Mouse (Mus musculus) brain, adult 2 months (tissue): ENCODE data around the gene Slc19a1.
A peak's percentile ranks its signal among the peaks of the same experiment; 100 is the strongest.

Experiments used
- DNase-seq: peaks from one replicate; pipeline ENCODE4 v3.0.0; 2011; ENCODE audit warnings: low read depth, low spot score

The Slc19a1 gene

GRCm38 (mm10) chr10:77031768-77032375, at the start of gene Slc19a1:
Gene Slc19a1 (plus strand): TSS chr10:77032241.
- DNase-seq, result peak; percentile 17

- DNase-seq, result peak; percentile 52
Observed at GRCm38 (mm10) chr10:76988586-76988985, 43.5 kb upstream of the Slc19a1 start.

DNA sequence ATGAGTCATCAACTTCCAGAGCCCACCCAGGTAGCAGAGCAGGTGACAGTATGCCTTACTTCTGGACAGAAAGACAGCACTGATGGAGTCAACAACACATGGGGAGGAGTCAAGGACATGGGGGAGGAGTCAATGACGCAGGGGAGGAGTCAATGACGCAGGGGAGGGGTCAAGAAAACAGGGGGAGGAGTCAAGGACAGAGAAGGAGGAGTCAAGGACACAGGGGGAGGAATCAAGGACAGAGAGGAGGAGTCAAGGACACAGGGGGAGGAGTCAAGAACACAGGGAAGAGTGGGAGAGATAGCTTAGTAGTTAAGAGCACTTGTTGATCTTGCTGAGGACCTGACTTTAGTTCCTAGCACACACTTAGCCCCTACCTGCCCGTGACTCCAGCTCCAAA, 39.6 kb upstream of the Slc19a1 start:
- DNase-seq, result no peak

- peak; percentile 53 for DNase-seq
Observed at GRCm38 (mm10) chr10:76997759-76998513, 34.1 kb upstream of the Slc19a1 start.

DNA sequence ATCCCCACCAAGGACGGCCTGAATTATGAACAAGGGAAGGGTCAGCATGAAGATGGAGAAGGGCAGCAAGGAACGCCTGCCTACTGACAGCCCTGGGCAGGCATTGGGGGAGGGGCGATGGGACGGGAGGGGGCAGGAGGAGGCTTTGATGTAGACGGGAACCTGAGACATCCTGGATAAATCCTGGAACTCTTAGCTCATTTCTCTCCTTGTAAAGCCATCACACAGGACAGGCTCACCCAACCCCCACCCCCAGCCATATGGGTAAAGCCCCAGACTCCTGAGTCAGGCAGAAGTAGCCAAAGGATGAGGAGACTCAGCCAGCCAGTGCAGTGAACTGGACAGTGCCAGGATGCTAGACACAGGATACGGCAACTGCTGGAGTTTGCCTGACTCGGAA, 27.1 kb upstream of the Slc19a1 start:
- DNase-seq, result no peak

DNA sequence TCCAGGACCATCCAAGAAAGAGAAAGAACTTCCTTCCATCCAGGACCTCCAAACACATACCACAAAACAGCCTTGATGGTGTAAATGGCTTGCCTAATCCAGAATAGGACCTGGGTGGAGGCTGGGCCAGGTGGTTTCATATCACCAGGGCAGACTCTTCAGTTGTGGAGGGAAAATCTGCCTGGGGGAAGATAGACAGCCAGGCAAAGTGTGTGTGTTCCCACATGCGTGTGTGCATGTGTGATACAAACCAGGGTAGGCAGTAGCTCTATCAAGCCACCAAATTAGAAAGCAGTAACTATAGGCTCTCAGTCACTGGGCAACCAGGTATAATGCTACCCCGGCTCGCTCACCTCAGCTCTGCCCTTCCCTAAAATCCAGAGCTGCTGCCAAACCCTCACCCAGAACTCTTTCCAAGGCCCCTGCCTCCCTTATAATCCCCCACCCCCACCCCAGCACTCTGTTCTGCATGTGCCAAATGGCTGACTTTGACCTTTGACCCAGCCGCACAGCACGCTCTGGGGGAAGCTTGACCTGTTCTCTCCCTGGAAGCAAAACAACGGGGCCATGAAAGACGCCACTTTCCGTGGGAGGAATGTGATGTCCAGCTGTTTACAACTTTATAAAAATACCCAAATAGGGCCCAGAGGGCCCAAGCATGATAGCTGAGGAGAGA, 24.5 kb upstream of the Slc19a1 start:
- DNase-seq, result no peak

DNA sequence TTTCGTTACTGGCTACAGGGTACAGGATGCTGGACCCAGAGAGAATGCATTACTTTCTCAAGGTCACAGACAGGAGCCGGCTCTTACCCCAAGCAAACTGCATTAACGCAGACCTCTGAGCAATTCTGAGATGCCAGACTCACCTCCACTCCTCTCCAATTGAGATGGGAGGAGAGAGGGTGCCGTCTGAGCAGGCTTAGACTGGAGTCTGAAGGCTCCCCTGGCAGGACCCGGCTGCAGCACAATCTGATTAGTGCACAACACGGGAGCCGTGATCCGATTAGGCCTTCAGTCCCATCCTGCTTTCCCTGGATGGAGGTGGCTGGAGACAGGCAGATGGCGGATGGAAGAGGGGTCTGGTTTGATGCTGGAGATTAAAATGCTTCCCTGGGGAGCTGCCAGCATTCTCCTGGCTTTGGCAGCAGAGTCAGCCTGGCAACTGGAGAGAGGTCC, 23.9 kb upstream of the Slc19a1 start:
- DNase-seq, result peak; percentile 93

GRCm38 (mm10) chr10:77008698-77009097, 23.3 kb upstream of the Slc19a1 start:
- no peak for DNase-seq

- DNase-seq, result no peak
Observed at GRCm38 (mm10) chr10:77011681-77012080, 20.4 kb upstream of the Slc19a1 start.

DNA sequence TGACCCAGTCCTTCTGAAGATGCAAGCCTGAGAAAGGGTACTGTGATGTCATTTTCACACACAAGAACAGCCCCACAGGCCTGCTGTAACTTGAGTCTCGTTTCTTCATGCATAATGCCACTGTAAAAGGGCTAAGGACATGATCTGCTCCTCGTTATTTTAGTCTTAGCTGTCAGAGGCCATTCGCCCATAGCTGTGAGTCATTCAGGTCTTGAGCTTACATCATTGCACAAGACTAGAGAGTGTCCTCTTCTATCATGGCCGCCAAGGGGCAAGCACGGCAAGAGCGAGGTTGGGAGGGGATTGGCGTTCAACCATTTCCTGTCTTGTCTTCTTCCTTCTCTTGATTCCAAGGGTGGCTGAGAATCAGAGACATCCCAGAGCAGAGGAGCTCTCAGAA, 16.0 kb upstream of the Slc19a1 start:
- DNase-seq, result no peak

- DNase-seq, result no peak
Observed at GRCm38 (mm10) chr10:77016499-77016898, 15.5 kb upstream of the Slc19a1 start.

DNA sequence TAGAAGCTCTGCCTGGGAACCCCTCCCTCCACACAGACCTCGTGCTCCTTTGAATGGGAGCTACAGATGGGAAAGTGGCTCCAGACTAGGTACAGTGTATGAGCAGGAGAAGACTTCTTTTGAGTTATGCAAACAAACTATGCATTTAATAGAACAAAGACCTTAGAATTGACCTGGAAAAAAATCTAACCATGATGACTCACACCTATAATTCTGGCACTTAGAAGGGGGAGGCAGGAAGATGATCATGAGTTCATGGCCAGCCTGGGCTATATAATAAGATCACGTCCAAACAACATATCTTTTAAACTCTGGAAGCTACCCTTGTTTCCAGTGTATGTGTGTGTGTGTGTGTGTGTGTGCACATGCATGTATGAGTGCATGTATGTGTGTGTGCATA, 15.0 kb upstream of the Slc19a1 start:
- DNase-seq, result no peak

GRCm38 (mm10) chr10:77017662-77018061, 14.4 kb upstream of the Slc19a1 start:
- DNase-seq, result no peak

DNA sequence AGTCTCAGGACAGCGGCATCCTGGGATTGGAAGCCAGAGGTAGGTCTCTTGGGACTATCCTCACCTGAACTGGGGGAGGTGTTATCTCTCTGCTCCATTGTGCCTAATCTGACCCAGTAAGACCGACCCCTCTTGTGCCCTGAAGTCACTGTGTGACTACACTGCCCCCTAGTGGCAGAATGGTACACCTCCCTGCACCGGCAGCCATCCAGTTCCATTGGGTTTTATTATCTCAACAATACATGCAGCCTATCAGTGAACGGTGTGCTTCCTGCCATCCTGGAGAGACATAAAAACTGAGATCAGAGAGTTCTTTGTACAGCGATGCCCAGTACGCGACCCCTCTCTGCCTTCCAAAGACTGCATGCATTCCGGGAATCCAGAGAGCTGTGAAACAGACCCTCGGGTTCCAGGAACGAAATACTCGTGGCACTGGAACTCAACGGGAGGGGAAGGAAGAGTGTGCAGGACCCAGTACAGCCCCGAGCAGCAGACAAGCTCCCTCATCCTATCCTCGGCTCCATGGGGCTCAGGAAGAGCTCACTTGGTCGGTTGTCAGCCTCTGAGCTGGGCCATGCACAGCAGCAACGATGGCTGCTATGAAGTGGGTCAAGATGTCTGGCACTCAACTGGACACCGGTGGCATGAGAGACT, 10.5 kb upstream of the Slc19a1 start:
- DNase-seq, result peak; percentile 93

GRCm38 (mm10) chr10:77022301-77023130, 9.5 kb upstream of the Slc19a1 start:
- DNase-seq, result no peak

- no peak for DNase-seq
Observed at GRCm38 (mm10) chr10:77024231-77024630, 7.8 kb upstream of the Slc19a1 start.

GRCm38 (mm10) chr10:77026944-77027343, 5.1 kb upstream of the Slc19a1 start:
- no peak for DNase-seq

- DNase-seq, result no peak
Observed at GRCm38 (mm10) chr10:77028782-77029296, 3.2 kb upstream of the Slc19a1 start.

DNA sequence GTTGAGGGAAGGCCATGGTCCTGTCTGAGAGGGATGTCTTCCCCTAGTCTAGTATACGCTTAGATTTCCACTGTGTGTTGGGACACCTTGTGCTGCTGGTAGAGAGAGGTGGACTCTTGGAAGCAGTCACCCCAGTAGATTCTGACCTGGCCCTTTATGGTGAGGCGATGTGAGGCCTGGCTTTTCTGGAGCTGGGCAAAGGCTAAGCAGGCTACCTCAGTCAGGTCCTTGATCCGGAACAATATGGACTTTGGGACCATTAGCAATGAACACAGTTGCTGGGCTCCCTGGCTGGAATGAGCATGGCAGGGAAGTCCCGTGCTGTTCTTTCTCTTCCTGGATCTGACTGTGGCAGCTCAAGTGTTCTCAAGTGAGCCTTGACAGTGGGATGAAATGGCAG, 2.3 kb upstream of the Slc19a1 start:
- DNase-seq, result no peak

- DNase-seq, result no peak
Observed at GRCm38 (mm10) chr10:77030666-77031065, 1.4 kb upstream of the Slc19a1 start.
